Mouse (Mus musculus) embryonic fibroblast, embryonic 13.5 days (primary cell): ENCODE data around the gene Theg. TPM values are rescaled to one million over a fixed set of nuclear protein-coding genes. Genes with fewer than 3 reads are reported as not detected.

ENCODE experiments used
- H3K27ac ChIP-seq: 2 replicates; pipeline ENCODE4 v1.5.1; 2012; ENCODE audit warnings: low read length, control low read depth, inconsistent platforms; ENCODE audit not compliant: insufficient read depth
- H3K4me1 ChIP-seq: 2 replicates; pipeline ENCODE4 v1.6.1; 2011; ENCODE audit warnings: low read length; ENCODE audit not compliant: control insufficient read depth, insufficient read depth
- H3K4me3 ChIP-seq: 2 replicates; pipeline ENCODE4 v1.5.1; 2011; ENCODE audit warnings: mild to moderate bottlenecking, control low read depth, low read length; ENCODE audit not compliant: insufficient read depth
- CTCF ChIP-seq: IDR thresholded peaks from 2 replicates; pipeline ENCODE4 v1.5.1; 2011; ENCODE audit warnings: mild to moderate bottlenecking, control low read depth, low read length, moderate library complexity, borderline replicate concordance; ENCODE audit not compliant: insufficient read depth
- POLR2A ChIP-seq: IDR thresholded peaks from 2 replicates; pipeline ENCODE4 v1.6.1; 2011; ENCODE audit warnings: low read depth, mild to moderate bottlenecking, control low read depth, low read length, moderate library complexity
- polyA plus RNA-seq: library from polyadenylated mRNA; stranded (reverse); fragments of >200 nt; gene quantifications from 2 replicates; pipeline ENCODE4 v1.2.4, GENCODE M21; 2011; ENCODE audit warnings: low read depth; ENCODE audit not compliant: missing spikeins, insufficient read length

Gene Theg
- polyA plus RNA-seq, 1 experiment: not detected

DNA sequence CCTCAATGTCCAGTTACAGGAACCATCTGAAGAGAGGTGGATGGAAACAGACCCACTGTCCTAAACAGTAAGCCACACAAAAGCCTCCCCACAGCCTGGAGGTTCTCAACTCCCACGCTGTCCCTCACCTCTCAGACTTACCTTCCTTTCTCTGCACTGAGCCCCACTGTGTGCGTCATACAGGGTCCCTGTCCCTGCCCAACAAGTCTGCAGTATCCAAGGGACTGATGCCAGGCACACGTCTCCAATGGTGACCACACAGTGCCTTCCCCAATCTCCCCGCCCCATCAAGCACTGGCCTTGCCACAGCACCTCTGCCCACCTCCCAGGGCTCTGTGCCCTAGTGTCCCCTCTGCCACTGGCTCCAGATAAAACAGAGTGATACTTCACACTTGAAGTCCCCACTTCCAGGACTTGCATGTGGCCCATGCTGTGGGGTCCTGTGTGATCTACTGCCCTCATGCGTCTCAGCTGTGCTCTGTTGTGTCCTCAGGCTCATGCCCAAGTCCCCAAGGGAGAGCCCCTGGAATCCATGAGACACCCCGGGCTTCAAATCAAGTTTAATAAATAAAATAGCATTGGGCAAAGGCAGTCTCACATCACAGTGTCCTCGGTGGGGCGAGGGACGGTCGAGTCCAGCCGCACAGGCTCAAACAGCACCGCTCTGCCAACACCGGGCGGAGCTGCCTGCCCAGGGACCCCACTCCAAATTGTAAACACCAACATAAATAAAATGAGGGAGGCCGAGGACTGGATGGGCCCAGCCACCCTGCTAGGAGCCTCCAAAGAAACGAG is 47.2 kb downstream of the Theg start:
- H3K27ac ChIP-seq: no peak overlapping the region
- no peak overlapping the region for H3K4me3 ChIP-seq
- H3K4me1 ChIP-seq: peaks cover 5% of the 10 kb centered on the region; the same call in 1 of the 2 replicates
- TF ChIP-seq CTCF (no peak), POLR2A (no peak)

- Histone ChIP-seq H3K27ac (no peak overlapping the region), H3K4me1 (peaks cover 5% of the 10 kb centered on the region; the same call in 1 of the 2 replicates), H3K4me3 (no peak overlapping the region)
- TF ChIP-seq POLR2A (no peak), CTCF (no peak)
Measured at GRCm38 (mm10) chr10:79538873-79539272, 48.3 kb downstream of the Theg start.

DNA sequence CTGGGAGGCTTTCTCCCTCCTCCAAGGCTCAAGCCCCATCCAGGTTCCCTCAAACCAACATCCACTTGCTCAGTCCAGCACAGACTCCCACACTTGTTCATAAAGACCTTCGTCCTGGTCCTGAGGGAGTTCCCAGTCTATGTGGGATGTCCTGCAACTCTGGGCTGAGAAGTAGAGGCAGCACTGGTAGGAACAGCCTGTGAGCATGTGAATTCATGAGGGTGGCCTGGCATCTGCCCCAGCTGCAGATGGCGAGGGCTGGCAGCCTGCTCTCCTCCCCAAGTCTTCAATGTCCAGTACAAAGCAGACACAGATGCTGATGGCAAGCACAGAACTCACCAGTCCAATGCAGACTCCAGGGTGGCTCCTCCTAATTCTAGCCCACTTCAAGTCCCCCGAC is 48.8 kb downstream of the Theg start:
- Histone ChIP-seq H3K27ac (no peak overlapping the region), H3K4me3 (no peak overlapping the region), H3K4me1 (peaks cover 5% of the 10 kb centered on the region; the same call in 1 of the 2 replicates)
- no peak for TF ChIP-seq POLR2A
- TF ChIP-seq CTCF: no peak

GRCm38 (mm10) chr10:79537781-79538180 is 49.4 kb downstream of the Theg start:
- Histone ChIP-seq H3K4me1 (peaks cover 5% of the 10 kb centered on the region; the same call in 1 of the 2 replicates), H3K4me3 (no peak overlapping the region), H3K27ac (no peak overlapping the region)
- TF ChIP-seq CTCF: no peak
- TF ChIP-seq POLR2A: no peak

DNA sequence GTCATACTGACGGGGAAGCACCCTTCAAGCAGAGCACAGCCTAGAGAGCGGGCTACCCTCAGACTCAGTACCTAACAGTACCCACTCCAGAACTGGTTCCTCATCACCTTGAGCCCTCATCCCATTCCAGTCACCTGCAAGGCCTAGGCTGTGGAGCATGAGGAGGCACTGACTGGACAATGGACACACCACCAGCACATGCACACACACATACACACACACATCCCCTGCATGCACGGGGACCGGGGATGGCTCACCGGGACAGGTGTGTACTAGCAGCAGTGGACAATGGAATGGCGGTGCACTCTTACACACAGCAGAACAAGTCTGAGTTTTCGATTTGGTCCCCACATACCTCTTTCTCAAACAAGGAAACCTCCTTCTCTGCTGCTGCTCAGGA is 49.9 kb downstream of the Theg start:
- H3K4me1 ChIP-seq: peaks cover 5% of the 10 kb centered on the region; the same call in 1 of the 2 replicates
- no peak for TF ChIP-seq POLR2A
- TF ChIP-seq CTCF: no peak
- H3K4me3 ChIP-seq: no peak overlapping the region
- H3K27ac ChIP-seq: no peak overlapping the region

- Histone ChIP-seq H3K4me3 (no peak overlapping the region), H3K27ac (no peak overlapping the region), H3K4me1 (peaks cover 5% of the 10 kb centered on the region; the same call in 1 of the 2 replicates)
- TF ChIP-seq CTCF (no peak), POLR2A (no peak)
Measured at GRCm38 (mm10) chr10:79536461-79537080, 50.6 kb downstream of the Theg start.

- H3K27ac ChIP-seq: no peak overlapping the region
- TF ChIP-seq POLR2A: no peak
- no peak for TF ChIP-seq CTCF
- H3K4me1 ChIP-seq: peaks cover 5% of the 10 kb centered on the region; the same call in 1 of the 2 replicates
- H3K4me3 ChIP-seq: no peak overlapping the region
Measured at GRCm38 (mm10) chr10:79535431-79535830, 51.7 kb downstream of the Theg start.

DNA sequence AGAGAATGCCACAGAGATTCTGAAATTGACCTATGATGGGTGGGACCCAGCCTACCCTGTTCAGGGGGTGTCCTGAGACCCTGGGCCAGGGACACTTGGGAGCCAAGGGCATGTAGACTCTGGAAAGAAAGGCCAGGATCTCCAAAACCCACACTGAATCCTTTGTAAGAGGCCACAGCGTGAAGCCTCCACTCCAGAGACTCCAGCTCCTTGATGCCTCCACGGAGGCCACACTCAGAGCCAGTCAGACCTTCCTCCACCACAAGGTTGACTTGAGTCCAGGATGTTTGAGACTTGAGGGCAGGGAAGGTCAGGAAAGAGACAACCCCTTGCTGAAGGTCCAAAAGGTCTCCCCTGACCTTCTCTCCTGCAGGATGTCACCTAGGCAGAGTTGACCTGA is 52.7 kb downstream of the Theg start:
- peaks cover 5% of the 10 kb centered on the region; the same call in 1 of the 2 replicates for H3K4me1 ChIP-seq
- TF ChIP-seq POLR2A (no peak), CTCF (no peak)
- no peak overlapping the region for H3K27ac ChIP-seq
- no peak overlapping the region for H3K4me3 ChIP-seq

DNA sequence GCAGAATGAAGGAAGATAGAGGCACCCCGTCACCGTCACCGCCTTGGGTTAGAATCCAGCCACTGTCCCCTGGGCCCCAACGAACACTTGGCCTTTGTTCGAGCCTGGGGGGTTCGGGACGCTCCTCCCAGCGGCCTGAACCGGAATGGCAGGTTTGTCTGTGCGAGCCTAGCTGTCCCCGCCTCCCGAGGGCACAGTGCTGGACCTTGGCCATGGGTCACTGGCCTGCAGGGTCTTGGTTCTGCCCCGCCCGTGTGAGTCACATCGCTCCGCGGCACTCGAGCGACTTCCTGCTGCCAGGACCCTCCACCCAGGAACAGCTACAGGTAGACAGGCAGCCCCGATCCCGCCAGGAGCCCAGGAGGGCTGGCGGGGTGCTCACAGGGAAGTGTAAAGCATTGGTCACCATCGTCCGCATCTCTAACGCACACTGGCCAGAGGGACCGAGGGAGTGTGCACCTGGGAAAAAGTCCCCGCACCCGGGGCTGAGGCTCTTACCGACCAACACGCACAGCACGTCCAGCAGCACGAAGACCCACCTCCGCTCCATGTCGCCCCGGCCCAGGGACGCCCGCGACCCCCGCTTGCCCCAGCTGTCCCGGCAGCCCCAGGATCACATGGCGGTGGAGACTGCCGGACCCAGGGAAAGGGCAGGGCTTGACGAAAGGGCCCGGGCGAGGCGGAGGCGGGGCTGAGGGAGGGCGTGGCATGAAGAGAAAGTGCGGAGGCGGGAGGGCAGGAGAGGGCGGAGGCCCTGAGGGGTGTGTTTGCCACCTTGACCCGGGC is 53.8 kb downstream of the Theg start, which contains the start of gene Plpp2:
Gene Plpp2, minus strand, starts transcription at position 671 of the 786 bp plus-strand sequence.
- no peak within 1 kb of the TSS for H3K27ac ChIP-seq

More for the DNA sequence above, 53.8 kb downstream of the Theg start, which contains the start of gene Plpp2:
- peak within 1 kb of the TSS; percentile 52 for H3K4me3 ChIP-seq
- H3K4me1 ChIP-seq: no peaks in the 10 kb centered on the region
- TF ChIP-seq POLR2A (peak; percentile 60), CTCF (peak; percentile 45; the same call in 1 of the 2 replicates)
